Mouse (Mus musculus) liver, embryonic 14.5 days (tissue): ENCODE measurements at regions not wholly inside any gene's neighbourhood (a gene's known extent, or its start where the extent isn't known, plus 50 kb on each side); places are given as distances from the start of the nearest gene placed in this dataset.

Experiments used
- ATAC-seq: fragments of 200-750 bp; cut with Nextera tagmentation; 2 replicates; pipeline ENCODE4 v1.8.0; 2017; ENCODE audit warnings: moderate number of reproducible peaks, mild to moderate bottlenecking, moderate library complexity; ENCODE audit not compliant: insufficient read depth
- DNase-seq, 3 experiments: peaks; one replicate each; pipeline ENCODE4 v3.0.0-alpha.2; 2012 to 2013; ENCODE audit warnings: low read depth in 3 of 3, low spot score in 3 of 3
- H3K27ac ChIP-seq: fragments of 300-500 bp; sonication (generic); 2 replicates; pipeline ENCODE4 v1.5.1; 2014; ENCODE audit warnings: moderate library complexity, mild to moderate bottlenecking, control low read depth, inconsistent platforms
- H3K27me3 ChIP-seq: fragments of 300-500 bp; sonication (generic); 2 replicates; pipeline ENCODE4 v1.6.1; 2014; ENCODE audit warnings: mild to moderate bottlenecking, low read length, moderate library complexity; ENCODE audit not compliant: control insufficient read depth, insufficient read depth
- H3K36me3 ChIP-seq: fragments of 300-500 bp; sonication (generic); replicated peaks from 2 replicates; pipeline ENCODE4 v1.6.1; 2014; ENCODE audit warnings: low read depth; ENCODE audit not compliant: control insufficient read depth, insufficient read depth
- H3K4me1 ChIP-seq, 2 experiments: fragments of 200-500 bp in 1 of 2; fragments of 300-500 bp in 1 of 2; sonication (generic) in 1 of 2; replicated peaks; 2 replicates each; pipeline ENCODE4 v1.6.1; 2012 to 2014; ENCODE audit warnings: antibody characterized with exemption in 1 of 2, inconsistent platforms in 1 of 2, low read length in 1 of 2; ENCODE audit not compliant: control insufficient read depth in 2 of 2, insufficient read depth in 2 of 2
- H3K4me2 ChIP-seq: fragments of 300-500 bp; sonication (generic); 2 replicates; pipeline ENCODE4 v1.6.1; 2014; ENCODE audit warnings: low read depth, mild to moderate bottlenecking, control low read depth, moderate library complexity
- H3K4me3 ChIP-seq, 2 experiments: fragments of 200-500 bp in 1 of 2; fragments of 300-500 bp in 1 of 2; sonication (generic) in 1 of 2; 2 replicates each; pipeline ENCODE4 v1.5.1; 2012 to 2014; ENCODE audit warnings: low read depth in 2 of 2, low read length in 2 of 2, mild to moderate bottlenecking in 2 of 2, control low read depth in 1 of 2, inconsistent platforms in 1 of 2, moderate library complexity in 1 of 2; ENCODE audit not compliant: insufficient read depth in 1 of 2
- H3K9ac ChIP-seq: fragments of 300-500 bp; sonication (generic); replicated peaks from 2 replicates; pipeline ENCODE4 v1.6.1; 2014; ENCODE audit warnings: mild to moderate bottlenecking, control low read depth, moderate library complexity
- H3K9me3 ChIP-seq: fragments of 300-500 bp; sonication (generic); 2 replicates; pipeline ENCODE4 v1.6.1; 2016; ENCODE audit warnings: low read length, mixed read lengths; ENCODE audit not compliant: control insufficient read depth
- CTCF ChIP-seq: IDR thresholded peaks from 2 replicates; pipeline ENCODE4 v1.5.1; 2016; ENCODE audit warnings: antibody characterized with exemption, low read depth, control low read depth
- EP300 ChIP-seq: IDR thresholded peaks from 2 replicates; pipeline ENCODE4 v1.6.1; 2016; ENCODE audit warnings: antibody characterized with exemption, low read depth
- WGBS: fragments of 180-500 bp; shearing (Covaris S2); extraction: QIAGEN DNeasy Blood & Tissue Kit; methylation state at CpG from one replicate; pipeline ENCODE4 v1.1.7; 2014; ENCODE audit not compliant: insufficient replicate concordance; 5-methylcytosine and 5-hydroxymethylcytosine counted together

- WGBS = 56% methylated on average over 7 of the region's 7 CpGs
- DNase-seq (no peak), ATAC-seq (no peak)
- H3K27me3 ChIP-seq = no peaks in the 10 kb centered on the region
- H3K4me3 ChIP-seq = no peak overlapping the region
- TF ChIP-seq CTCF = no peak
- TF ChIP-seq EP300 = no peak
- H3K36me3 ChIP-seq = no peaks in the 10 kb centered on the region
- H3K9me3 ChIP-seq = no peaks in the 10 kb centered on the region
- H3K4me1 ChIP-seq = no peaks in the 10 kb centered on the region
- no peak overlapping the region for H3K4me2 ChIP-seq
- H3K27ac ChIP-seq = no peak overlapping the region
- H3K9ac ChIP-seq = no peak overlapping the region
These were observed 324.3 kb upstream of the Nr2f2 start for GRCm38 (mm10) chr7:70690845-70691244.

GRCm38 (mm10) chr7:70669065-70669464 is 302.5 kb upstream of the Nr2f2 start:
- H3K27ac ChIP-seq = no peak overlapping the region
- 49% methylated on average over 2 of the region's 2 CpGs for WGBS
- H3K36me3 ChIP-seq = no peaks in the 10 kb centered on the region
- H3K27me3 ChIP-seq = no peaks in the 10 kb centered on the region
- TF ChIP-seq CTCF = no peak
- no peak for TF ChIP-seq EP300
- H3K4me3 ChIP-seq = no peak overlapping the region
- H3K9ac ChIP-seq = no peak overlapping the region
- no peak overlapping the region for H3K4me2 ChIP-seq
- H3K9me3 ChIP-seq = no peaks in the 10 kb centered on the region
- no peak for ATAC-seq
- H3K4me1 ChIP-seq = 0 out of 4 replicates have a peak, but pooled peaks cover 0 to 1% of the 10 kb centered on the region in 2 experiments
- DNase-seq = no peak

DNA sequence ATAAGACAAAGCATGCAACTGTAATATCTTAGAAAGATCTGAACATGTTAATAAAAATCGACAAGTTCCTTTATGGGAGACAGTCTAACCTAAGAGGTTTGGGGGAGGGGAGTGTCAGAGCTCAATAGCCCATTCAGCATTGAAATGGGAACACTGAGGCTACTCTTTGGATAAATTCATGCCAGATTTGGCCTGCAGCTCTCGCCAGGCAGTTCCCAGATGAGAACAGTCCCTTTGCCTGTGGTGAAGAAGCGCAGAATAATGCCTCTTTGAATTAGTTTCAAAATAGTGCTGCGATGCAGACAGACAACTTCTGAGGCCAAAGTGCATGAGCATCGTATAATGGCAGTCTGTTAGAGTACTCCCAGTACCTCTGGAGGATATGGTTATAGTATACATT is 293.6 kb upstream of the Nr2f2 start:
- DNase-seq (no peak), ATAC-seq (no peak)
- no peaks in the 10 kb centered on the region for H3K27me3 ChIP-seq
- no peaks in the 10 kb centered on the region for H3K9me3 ChIP-seq
- H3K4me2 ChIP-seq = no peak overlapping the region
- no peak overlapping the region for H3K9ac ChIP-seq
- WGBS = 61% methylated on average over 5 of the region's 5 CpGs
- H3K36me3 ChIP-seq = no peaks in the 10 kb centered on the region
- H3K4me3 ChIP-seq = no peak overlapping the region
- no peak overlapping the region for H3K27ac ChIP-seq
- H3K4me1 ChIP-seq = no peaks in the 10 kb centered on the region
- TF ChIP-seq EP300 = no peak
- no peak for TF ChIP-seq CTCF

- no peak for DNase-seq
- TF ChIP-seq EP300 = no peak
- TF ChIP-seq CTCF = no peak
- no peak overlapping the region for H3K27ac ChIP-seq
- H3K4me2 ChIP-seq = no peak overlapping the region
- H3K4me3 ChIP-seq = no peak overlapping the region
- ATAC-seq = no peak
- H3K36me3 ChIP-seq = no peaks in the 10 kb centered on the region
- H3K27me3 ChIP-seq = no peaks in the 10 kb centered on the region
- H3K4me1 ChIP-seq = no peaks in the 10 kb centered on the region
- H3K9me3 ChIP-seq = no peaks in the 10 kb centered on the region
- no peak overlapping the region for H3K9ac ChIP-seq
- 21% methylated on average over 8 of the region's 8 CpGs for WGBS
These were observed 283.3 kb upstream of the Nr2f2 start for GRCm38 (mm10) chr7:70649760-70650377.

- TF ChIP-seq EP300 (no peak), CTCF (no peak)
- no peak overlapping the region for H3K9ac ChIP-seq
- no peaks in the 10 kb centered on the region for H3K36me3 ChIP-seq
- no peak overlapping the region for H3K4me3 ChIP-seq
- no peaks in the 10 kb centered on the region for H3K27me3 ChIP-seq
- no peak overlapping the region for H3K27ac ChIP-seq
- no peaks in the 10 kb centered on the region for H3K9me3 ChIP-seq
- no peak overlapping the region for H3K4me2 ChIP-seq
- H3K4me1 ChIP-seq = no peaks in the 10 kb centered on the region
- ATAC-seq = no peak
- no peak for DNase-seq
- 66% methylated on average over 2 of the region's 2 CpGs for WGBS
These were observed 280.3 kb upstream of the Nr2f2 start for GRCm38 (mm10) chr7:70646801-70647200.
